Mouse (Mus musculus) lung, adult 2 months (tissue): Measurements from ENCODE around the gene Ppp1r12c.

ENCODE experiments used
- CTCF ChIP-seq: fragments of 200-500 bp; IDR thresholded peaks from 2 replicates; pipeline ENCODE4 v1.5.1; 2011; ENCODE audit warnings: mild to moderate bottlenecking, low read length, control low read depth; ENCODE audit not compliant: insufficient read depth
- POLR2A ChIP-seq: fragments of 200-500 bp; IDR thresholded peaks from 2 replicates; pipeline ENCODE4 v1.6.1; 2011; ENCODE audit warnings: low read depth, mild to moderate bottlenecking, control low read depth, low read length, borderline replicate concordance; ENCODE audit errors: extremely low read depth

- TF ChIP-seq POLR2A (no peak), CTCF (no peak)
These were observed 69.5 kb downstream of the Ppp1r12c start for GRCm38 (mm10) chr7:4432026-4432425.
